Mouse (Mus musculus) liver, embryonic 11.5 days (tissue): Measurements from ENCODE around the gene 4931440F15Rik. TPM values are rescaled to one million over a fixed set of nuclear protein-coding genes. Genes with fewer than 3 reads are reported as not detected.
A peak's percentile ranks its signal among the peaks of the same experiment; 100 is the strongest.

Source experiments
- ATAC-seq: fragments of 200-750 bp; cut with Nextera tagmentation; replicated peaks from 2 replicates; pipeline ENCODE4 v1.8.0; 2017; ENCODE audit warnings: moderate number of reproducible peaks, mild to moderate bottlenecking, moderate TSS enrichment, moderate library complexity; ENCODE audit not compliant: low FRiP score
- DNase-seq: peaks from one replicate; pipeline ENCODE4 v3.0.0-alpha.2; 2017; ENCODE audit warnings: low spot score
- H3K27ac ChIP-seq: fragments of 300-500 bp; sonication (generic); 2 replicates; pipeline ENCODE4 v1.5.1; 2014; ENCODE audit warnings: mild to moderate bottlenecking, low read depth, low read length, control low read depth
- H3K27me3 ChIP-seq: fragments of 300-500 bp; sonication (generic); replicated peaks from 2 replicates; pipeline ENCODE4 v1.6.1; 2014; ENCODE audit warnings: low read length, mixed read lengths; ENCODE audit not compliant: control insufficient read depth, insufficient read depth
- H3K36me3 ChIP-seq: fragments of 300-500 bp; sonication (generic); 2 replicates; pipeline ENCODE4 v1.6.1; 2014; ENCODE audit warnings: mild to moderate bottlenecking, low read length, moderate library complexity, mixed read lengths; ENCODE audit not compliant: control insufficient read depth, insufficient read depth
- H3K4me1 ChIP-seq: fragments of 300-500 bp; sonication (generic); replicated peaks from 2 replicates; pipeline ENCODE4 v1.6.1; 2014; ENCODE audit warnings: low read length, mixed read lengths; ENCODE audit not compliant: control insufficient read depth, insufficient read depth
- H3K4me2 ChIP-seq: fragments of 300-500 bp; sonication (generic); 2 replicates; pipeline ENCODE4 v1.6.1; 2014; ENCODE audit warnings: mild to moderate bottlenecking, control low read depth, moderate library complexity
- H3K4me3 ChIP-seq: fragments of 300-500 bp; sonication (generic); 2 replicates; pipeline ENCODE4 v1.5.1; 2014; ENCODE audit warnings: low read depth, low read length, control low read depth
- H3K9ac ChIP-seq: fragments of 300-500 bp; sonication (generic); 2 replicates; pipeline ENCODE4 v1.6.1; 2014; ENCODE audit warnings: low read depth, low read length, control low read depth
- H3K9me3 ChIP-seq: fragments of 300-500 bp; sonication (generic); 2 replicates; pipeline ENCODE4 v1.6.1; 2016; ENCODE audit warnings: low read length, inconsistent platforms, mixed read lengths; ENCODE audit not compliant: control insufficient read depth
- WGBS: fragments of 180-500 bp; shearing (Covaris S2); extraction: QIAGEN DNeasy Blood & Tissue Kit; methylation state at CpG from one replicate; pipeline ENCODE4 v1.1.7; 2014; 5-methylcytosine and 5-hydroxymethylcytosine counted together
- polyA plus RNA-seq: library from polyadenylated mRNA; unstranded; fragments of >200 nt; fragmentation: Nextera tagmentation; extraction: Ambion mirVana; gene quantifications from 2 replicates; pipeline ENCODE4 v1.2.1, GENCODE M21; 2014

The 4931440F15Rik gene
- polyA plus RNA-seq, 1 experiment from 2014 or later, result 0.70 TPM

DNA sequence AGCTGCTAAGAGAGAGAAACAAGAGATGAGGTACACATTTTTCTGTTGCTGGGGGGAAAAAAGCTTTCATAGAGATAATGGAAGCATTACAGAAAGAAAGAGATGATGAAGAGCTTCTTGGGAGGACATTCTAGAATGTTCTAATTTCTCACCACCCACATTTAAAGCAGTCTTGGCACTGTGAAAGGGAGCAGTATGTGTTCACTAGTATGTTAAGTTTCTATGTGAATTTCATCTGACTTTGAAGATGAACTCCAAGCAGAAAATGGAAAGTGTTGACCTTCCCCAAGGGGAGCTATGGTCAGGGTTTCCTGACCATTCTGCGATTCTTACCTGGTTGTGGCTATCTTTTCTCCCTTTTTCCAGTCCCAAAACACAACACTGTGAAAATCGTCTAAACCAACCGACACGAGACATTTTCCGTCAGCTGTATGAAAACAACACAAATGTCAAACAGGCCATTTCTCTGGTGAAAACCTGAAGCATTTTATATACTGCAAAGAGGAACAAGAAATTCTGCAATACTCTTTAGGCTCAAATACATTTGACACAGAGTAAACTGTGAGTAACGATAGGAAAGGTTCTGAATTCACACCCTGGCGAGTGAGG, 16.4 kb downstream of the 4931440F15Rik start:
- Histone ChIP-seq H3K36me3 (no peaks in the 10 kb centered on the region), H3K4me2 (no peak overlapping the region), H3K27me3 (no peaks in the 10 kb centered on the region), H3K9me3 (no peaks in the 10 kb centered on the region), H3K4me1 (peaks cover 11% of the 10 kb centered on the region), H3K4me3 (no peak overlapping the region), H3K9ac (no peak overlapping the region), H3K27ac (no peak overlapping the region)
- 74% methylated on average over 7 of the region's 7 CpGs for WGBS
- DNase-seq, result no peak
- no peak for ATAC-seq

DNA sequence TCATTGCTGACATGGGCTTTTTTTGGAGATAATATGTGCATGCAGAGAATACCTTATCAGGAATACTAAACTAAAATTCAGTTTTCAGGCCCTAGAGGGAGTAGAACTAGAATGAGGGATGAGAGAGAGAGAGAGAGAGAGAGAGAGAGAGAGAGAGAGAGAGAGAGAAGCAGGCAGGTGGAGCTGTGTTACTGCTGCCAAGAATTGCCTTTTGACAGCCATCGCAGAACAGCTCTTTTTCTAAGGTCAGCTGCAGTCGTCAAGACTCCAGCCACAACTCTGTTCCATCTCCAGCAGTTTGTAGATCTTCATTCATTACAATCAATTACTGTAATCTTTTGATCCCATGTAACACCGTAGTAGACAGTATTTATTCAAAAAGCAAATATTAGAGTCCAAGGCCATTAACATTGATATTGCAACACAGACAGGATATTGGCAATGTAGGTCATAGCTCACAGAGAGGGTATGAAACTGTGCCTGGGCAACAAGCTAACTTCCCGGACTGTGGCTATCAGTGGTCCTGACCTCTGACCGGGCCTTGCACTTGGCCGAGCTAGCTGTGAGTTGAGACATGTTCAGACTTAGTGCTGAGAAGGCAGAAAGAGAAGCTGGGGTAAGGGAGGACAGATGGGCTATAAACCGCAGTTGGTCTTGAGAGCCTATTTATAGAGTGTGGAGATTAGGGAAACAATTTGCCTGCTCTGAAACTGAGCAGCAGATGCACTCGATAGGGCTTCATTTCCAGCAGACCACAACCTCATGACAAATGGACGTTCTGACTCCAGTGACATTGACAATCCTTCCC, 17.1 kb downstream of the 4931440F15Rik start:
- no peaks in the 10 kb centered on the region for H3K36me3 ChIP-seq
- 23% methylated on average over 9 of the region's 9 CpGs for WGBS
- H3K4me2 ChIP-seq, result no peak overlapping the region
- H3K4me1 ChIP-seq, result peaks cover 11% of the 10 kb centered on the region
- DNase-seq (no peak), ATAC-seq (peak; percentile 74)
- no peak overlapping the region for H3K4me3 ChIP-seq
- no peaks in the 10 kb centered on the region for H3K27me3 ChIP-seq
- H3K9me3 ChIP-seq, result no peaks in the 10 kb centered on the region
- H3K27ac ChIP-seq, result no peak overlapping the region
- no peak overlapping the region for H3K9ac ChIP-seq

DNA sequence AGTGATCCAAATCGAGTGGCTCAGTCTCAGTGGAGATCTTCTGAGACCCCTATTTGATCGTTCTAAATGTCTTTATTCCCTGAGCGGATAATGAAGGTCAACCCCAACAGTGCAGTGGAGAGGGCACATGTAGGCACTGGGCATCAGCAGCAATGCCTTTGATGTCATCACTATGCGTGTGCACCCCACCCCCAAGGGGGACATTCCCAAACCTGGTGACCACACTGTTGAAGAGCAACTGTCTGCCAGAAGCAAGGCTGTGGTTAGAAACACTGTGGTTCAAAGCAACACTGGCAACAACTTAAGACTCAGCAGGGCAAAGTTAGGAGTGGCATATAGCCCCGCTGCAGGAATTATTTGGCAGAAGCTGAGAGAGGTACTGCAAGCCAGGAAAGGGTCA, 18.1 kb downstream of the 4931440F15Rik start:
- Histone ChIP-seq H3K36me3 (no peaks in the 10 kb centered on the region), H3K27me3 (no peaks in the 10 kb centered on the region), H3K9ac (no peak overlapping the region), H3K27ac (no peak overlapping the region), H3K4me3 (no peak overlapping the region), H3K4me1 (peaks cover 11% of the 10 kb centered on the region), H3K9me3 (no peaks in the 10 kb centered on the region), H3K4me2 (no peak overlapping the region)
- 82% methylated on average over 5 of the region's 5 CpGs for WGBS
- ATAC-seq (no peak), DNase-seq (no peak)

DNA sequence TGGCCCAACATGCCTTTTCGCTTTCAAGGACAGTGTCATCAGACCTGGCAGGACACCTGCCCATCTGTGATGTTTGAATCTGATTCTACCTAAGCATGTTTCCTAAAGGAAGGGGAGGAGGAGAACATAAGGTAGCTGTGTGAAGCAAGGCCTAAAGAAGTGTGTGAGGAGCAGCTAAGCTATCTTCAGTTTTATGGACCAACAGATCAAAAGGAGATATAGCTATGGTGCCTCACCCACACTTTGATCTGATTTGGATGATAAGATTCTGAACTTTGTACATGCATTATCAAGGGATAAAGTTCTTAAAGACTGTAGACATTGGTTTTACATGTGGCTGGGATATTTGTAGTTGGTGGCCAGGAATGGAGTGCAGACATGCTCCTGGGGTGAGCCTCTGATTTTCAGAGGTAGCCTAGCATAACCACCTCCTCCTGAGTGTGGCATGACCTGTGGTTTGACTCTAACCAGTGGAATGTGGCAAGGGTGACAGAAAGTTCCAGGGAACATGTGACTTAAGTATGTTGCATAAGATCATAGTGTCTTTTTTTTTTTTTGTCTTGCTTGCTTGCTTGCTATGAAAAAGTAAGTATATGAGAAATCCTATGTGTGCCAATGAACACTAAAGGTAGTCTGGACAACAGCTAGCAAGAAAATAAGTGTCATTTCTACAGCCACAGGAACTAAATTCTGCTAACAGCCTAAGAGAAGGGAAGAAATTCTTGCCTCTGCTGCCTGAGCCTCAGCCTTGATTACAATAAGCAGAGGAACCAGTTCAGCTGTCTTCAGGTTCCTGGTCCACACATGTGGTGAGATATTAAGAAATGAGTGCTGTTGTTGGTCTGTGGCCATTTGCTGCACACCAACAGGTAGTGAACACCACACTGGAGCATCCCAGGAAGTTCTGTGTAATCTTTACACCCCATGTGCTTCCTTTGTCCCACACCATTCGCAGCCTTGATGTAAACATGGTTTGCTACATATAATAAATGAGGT, 23.7 kb downstream of the 4931440F15Rik start:
- DNase-seq, result no peak

DNA sequence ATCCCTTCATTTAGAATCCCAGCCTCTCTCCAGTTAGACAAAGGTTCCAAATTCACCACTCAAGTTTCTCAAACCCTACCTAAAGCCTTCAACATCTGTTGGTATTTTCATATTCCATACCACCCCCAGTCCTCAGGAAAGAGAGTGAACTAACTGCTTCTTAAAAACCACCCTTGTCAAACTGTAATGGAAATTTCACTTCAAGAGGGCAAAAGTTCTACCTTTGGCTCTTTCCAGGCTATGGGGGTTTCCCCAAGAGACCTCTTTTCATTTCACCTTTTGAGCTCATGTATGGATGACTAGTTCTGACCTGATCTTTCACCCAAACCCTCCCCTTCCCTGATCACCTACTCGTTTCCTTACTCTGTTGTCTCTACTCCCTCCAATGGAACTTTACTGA, 25.6 kb downstream of the 4931440F15Rik start:
- Histone ChIP-seq H3K27me3 (no peaks in the 10 kb centered on the region), H3K4me2 (no peak overlapping the region), H3K4me3 (no peak overlapping the region), H3K9me3 (no peaks in the 10 kb centered on the region), H3K9ac (no peak overlapping the region), H3K4me1 (no peaks in the 10 kb centered on the region), H3K36me3 (no peaks in the 10 kb centered on the region), H3K27ac (no peak overlapping the region)
- no peak for DNase-seq
- no peak for ATAC-seq
- 78% methylated on average over 1 of the region's 1 CpGs for WGBS

More for the DNA sequence above, 23.7 kb downstream of the 4931440F15Rik start:
- H3K9ac ChIP-seq, result no peak overlapping the region
- H3K4me1 ChIP-seq, result no peaks in the 10 kb centered on the region
- no peaks in the 10 kb centered on the region for H3K27me3 ChIP-seq
- no peaks in the 10 kb centered on the region for H3K9me3 ChIP-seq
- WGBS, result 71% methylated on average over 2 of the region's 2 CpGs
- no peaks in the 10 kb centered on the region for H3K36me3 ChIP-seq
- H3K4me3 ChIP-seq, result no peak overlapping the region
- no peak overlapping the region for H3K27ac ChIP-seq
- H3K4me2 ChIP-seq, result no peak overlapping the region
- ATAC-seq, result no peak

DNA sequence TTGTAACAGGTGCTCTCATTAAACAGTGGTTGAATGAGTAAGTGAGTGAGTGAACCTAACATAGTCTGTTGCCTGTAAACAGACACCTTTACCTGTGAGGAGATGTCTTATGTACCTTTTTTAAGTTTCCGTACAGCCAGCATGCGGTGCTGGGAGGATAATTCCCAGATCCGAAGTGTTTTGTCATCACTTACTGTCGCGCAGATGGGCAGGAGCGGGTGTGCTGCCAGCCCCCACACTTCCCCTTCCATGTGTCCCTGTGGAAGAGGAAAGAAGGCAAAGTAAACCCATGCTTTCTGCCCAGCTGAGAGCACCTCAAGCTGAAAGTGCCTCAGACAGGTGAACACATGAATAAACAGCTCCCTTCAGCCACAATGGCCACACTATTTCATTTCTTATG, 30.4 kb downstream of the 4931440F15Rik start:
- H3K27me3 ChIP-seq, result no peaks in the 10 kb centered on the region
- H3K27ac ChIP-seq, result no peak overlapping the region
- no peaks in the 10 kb centered on the region for H3K4me1 ChIP-seq
- no peak overlapping the region for H3K4me2 ChIP-seq
- H3K4me3 ChIP-seq, result no peak overlapping the region
- H3K36me3 ChIP-seq, result no peaks in the 10 kb centered on the region
- H3K9ac ChIP-seq, result no peak overlapping the region
- H3K9me3 ChIP-seq, result no peaks in the 10 kb centered on the region
- ATAC-seq (no peak), DNase-seq (no peak)
- 87% methylated on average over 6 of the region's 6 CpGs for WGBS

DNA sequence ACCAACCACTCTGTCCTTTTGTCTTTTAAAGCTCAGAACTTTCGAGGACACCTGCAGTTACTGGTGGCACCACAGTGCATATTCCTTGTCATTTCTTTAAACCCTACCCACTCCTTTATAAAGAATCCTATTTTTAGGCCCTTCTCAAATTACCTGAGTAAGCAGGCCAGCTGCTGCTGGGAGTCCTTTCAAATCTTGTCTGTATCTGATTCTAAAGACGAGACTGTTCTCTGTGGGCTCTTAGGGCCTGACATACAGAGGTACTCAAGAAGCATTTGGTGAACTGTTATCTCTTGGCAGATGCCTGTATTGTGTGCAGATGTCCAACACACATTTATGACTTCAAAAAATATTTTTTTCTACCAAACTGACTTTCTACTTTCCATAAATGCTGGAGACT, 31.0 kb downstream of the 4931440F15Rik start:
- Histone ChIP-seq H3K4me2 (no peak overlapping the region), H3K4me1 (no peaks in the 10 kb centered on the region), H3K9me3 (no peaks in the 10 kb centered on the region), H3K27ac (no peak overlapping the region), H3K9ac (no peak overlapping the region), H3K4me3 (no peak overlapping the region), H3K27me3 (no peaks in the 10 kb centered on the region), H3K36me3 (no peaks in the 10 kb centered on the region)
- ATAC-seq (no peak), DNase-seq (no peak)
- WGBS, result 58% methylated on average over 2 of the region's 2 CpGs

DNA sequence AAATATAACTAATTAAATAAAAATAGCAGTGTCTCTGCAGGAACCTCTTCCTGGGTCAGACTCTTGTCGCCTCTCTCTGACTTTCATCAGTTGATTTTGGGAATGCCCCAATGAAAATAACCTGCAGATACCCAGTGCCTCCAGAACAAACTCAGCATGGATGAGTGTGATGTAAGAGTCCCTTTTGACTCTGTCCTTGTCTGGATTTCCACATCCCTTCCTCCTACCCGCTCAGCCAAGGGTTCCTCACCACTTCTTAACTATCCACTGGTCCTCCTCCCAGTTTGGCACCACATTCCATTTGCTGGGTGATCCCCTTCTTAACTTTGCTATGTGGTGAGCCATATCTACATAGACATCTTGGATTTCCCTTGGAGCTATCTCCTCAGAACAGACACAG, 34.7 kb downstream of the 4931440F15Rik start:
- Histone ChIP-seq H3K9me3 (no peaks in the 10 kb centered on the region), H3K27me3 (no peaks in the 10 kb centered on the region), H3K27ac (no peak overlapping the region), H3K4me2 (no peak overlapping the region), H3K36me3 (no peaks in the 10 kb centered on the region), H3K4me3 (no peak overlapping the region), H3K9ac (no peak overlapping the region), H3K4me1 (peaks cover 5% of the 10 kb centered on the region)
- no peak for DNase-seq
- ATAC-seq, result no peak
- 69% methylated on average over 2 of the region's 2 CpGs for WGBS
